Mouse (Mus musculus) C2C12 (cell line): Measurements from ENCODE around the gene Col2a1.

Source experiments
- CTCF ChIP-seq: IDR thresholded peaks from one replicate; pipeline ENCODE4 v1.5.1; 2011; ENCODE audit not compliant: control insufficient read depth, insufficient read depth, insufficient read length
- MAX ChIP-seq: IDR thresholded peaks from one replicate; pipeline ENCODE4 v1.6.1; 2011; ENCODE audit warnings: mild to moderate bottlenecking, control low read depth

- TF ChIP-seq CTCF (no peak), MAX (no peak)
These were observed 28.8 kb upstream of the Col2a1 start for GRCm38 (mm10) chr15:98033233-98033748.
